Mouse (Mus musculus): ENCODE results near the gene Dusp23. TPM values are rescaled to one million over a fixed set of nuclear protein-coding genes. Genes with fewer than 3 reads are reported as not detected.

Dusp23 gene
- total RNA-seq, 1 experiment = 0.13 TPM

- H3K9ac ChIP-seq (ENCODE audit: insufficient read depth, low read depth, low read length, poor library complexity, severe bottlenecking) = no peak overlapping the region
- in situ Hi-C loops (cut with MboI; ENCODE audit: low sequenced_read_pairs in 2 of 2, unreplicated experiment in 2 of 2) = loop anchor here (10.0 to 25.0 kb wide), 3 partner anchors 224 to 749 kb away; no protein-coding TSS in a partner anchor
- no peak for DNase-seq (ENCODE audit: low read depth, low spot score)
- H3K36me3 ChIP-seq (ENCODE audit: control insufficient read depth, insufficient read depth, low read length, poor library complexity, severe bottlenecking) = no peaks in the 10 kb centered on the region
- H3K4me3 ChIP-seq (ENCODE audit: insufficient read depth in 1 of 2, low read depth in 1 of 2, low read length in 2 of 2, poor library complexity in 1 of 2, severe bottlenecking in 1 of 2) = no peak overlapping the region
- no peaks in the 10 kb centered on the region for H3K4me1 ChIP-seq (ENCODE audit: control insufficient read depth in 2 of 2, insufficient read depth in 2 of 2, low read length in 2 of 2, poor library complexity in 1 of 2)
- no peaks in the 10 kb centered on the region for H3K9me3 ChIP-seq (ENCODE audit: control insufficient read depth, insufficient read depth, low read depth, low read length)
- H3K27ac ChIP-seq (ENCODE audit: insufficient read depth, low read depth, low read length, poor library complexity, severe bottlenecking) = no peak overlapping the region
- TF ChIP-seq HCFC1 (IDR thresholded peaks at IDR 0.05; ENCODE audit: borderline replicate concordance, insufficient read depth, low read length) (no peak), CHD2 (IDR thresholded peaks at IDR 0.05; ENCODE audit: low read depth, low read length) (no peak), ZNF384 (IDR thresholded peaks at IDR 0.05; ENCODE audit: low read depth, low read length) (no peak), MAFK (IDR thresholded peaks at IDR 0.05; ENCODE audit: insufficient read depth, low read depth, low read length) (no peak), ZC3H11A (IDR thresholded peaks at IDR 0.05; ENCODE audit: borderline replicate concordance, low read depth, low read length) (no peak)
Observed at GRCm38 (mm10) chr1:172638781-172639180, 6.0 kb upstream of the Dusp23 start.

GRCm38 (mm10) chr1:172637801-172638200 lies 5.0 kb upstream of the Dusp23 start:
- no peak overlapping the region for H3K9ac ChIP-seq (ENCODE audit: insufficient read depth, low read depth, low read length, poor library complexity, severe bottlenecking)
- no peaks in the 10 kb centered on the region for H3K9me3 ChIP-seq (ENCODE audit: control insufficient read depth, insufficient read depth, low read depth, low read length)
- TF ChIP-seq CHD2 (IDR thresholded peaks at IDR 0.05; ENCODE audit: low read depth, low read length) (no peak), ZNF384 (IDR thresholded peaks at IDR 0.05; ENCODE audit: low read depth, low read length) (no peak), MAFK (IDR thresholded peaks at IDR 0.05; ENCODE audit: insufficient read depth, low read depth, low read length) (no peak), HCFC1 (IDR thresholded peaks at IDR 0.05; ENCODE audit: borderline replicate concordance, insufficient read depth, low read length) (no peak), ZC3H11A (IDR thresholded peaks at IDR 0.05; ENCODE audit: borderline replicate concordance, low read depth, low read length) (no peak)
- in situ Hi-C loops (cut with MboI; ENCODE audit: low sequenced_read_pairs in 2 of 2, unreplicated experiment in 2 of 2) = loop anchor here (10.0 to 25.0 kb wide), 3 partner anchors 223 to 750 kb away; no protein-coding TSS in a partner anchor
- H3K36me3 ChIP-seq (ENCODE audit: control insufficient read depth, insufficient read depth, low read length, poor library complexity, severe bottlenecking) = no peaks in the 10 kb centered on the region
- no peaks in the 10 kb centered on the region for H3K4me1 ChIP-seq (ENCODE audit: control insufficient read depth in 2 of 2, insufficient read depth in 2 of 2, low read length in 2 of 2, poor library complexity in 1 of 2)
- H3K4me3 ChIP-seq (ENCODE audit: insufficient read depth in 1 of 2, low read depth in 1 of 2, low read length in 2 of 2, poor library complexity in 1 of 2, severe bottlenecking in 1 of 2) = no peak overlapping the region
- H3K27ac ChIP-seq (ENCODE audit: insufficient read depth, low read depth, low read length, poor library complexity, severe bottlenecking) = no peak overlapping the region
- no peak for DNase-seq (ENCODE audit: low read depth, low spot score)

- no peak overlapping the region for H3K9ac ChIP-seq (ENCODE audit: insufficient read depth, low read depth, low read length, poor library complexity, severe bottlenecking)
Observed at GRCm38 (mm10) chr1:172636266-172636665, 3.5 kb upstream of the Dusp23 start.

GRCm38 (mm10) chr1:172635258-172635657 lies 2.5 kb upstream of the Dusp23 start:
- no peak overlapping the region for H3K9ac ChIP-seq (ENCODE audit: insufficient read depth, low read depth, low read length, poor library complexity, severe bottlenecking)
- H3K27ac ChIP-seq (ENCODE audit: insufficient read depth, low read depth, low read length, poor library complexity, severe bottlenecking) = no peak overlapping the region
- no peak overlapping the region for H3K4me3 ChIP-seq (ENCODE audit: insufficient read depth in 1 of 2, low read depth in 1 of 2, low read length in 2 of 2, poor library complexity in 1 of 2, severe bottlenecking in 1 of 2)
- in situ Hi-C loops (cut with MboI; ENCODE audit: low sequenced_read_pairs in 2 of 2, unreplicated experiment in 2 of 2) = loop anchor here (10.0 to 25.0 kb wide), 3 partner anchors 220 to 752 kb away; no protein-coding TSS in a partner anchor
- no peak for TF ChIP-seq HCFC1 (IDR thresholded peaks at IDR 0.05; ENCODE audit: borderline replicate concordance, insufficient read depth, low read length)
- TF ChIP-seq ZNF384 (IDR thresholded peaks at IDR 0.05; ENCODE audit: low read depth, low read length) = no peak
- no peak for TF ChIP-seq ZC3H11A (IDR thresholded peaks at IDR 0.05; ENCODE audit: borderline replicate concordance, low read depth, low read length)
- TF ChIP-seq MAFK (IDR thresholded peaks at IDR 0.05; ENCODE audit: insufficient read depth, low read depth, low read length) = no peak
- no peak for TF ChIP-seq CHD2 (IDR thresholded peaks at IDR 0.05; ENCODE audit: low read depth, low read length)
- H3K9me3 ChIP-seq (ENCODE audit: control insufficient read depth, insufficient read depth, low read depth, low read length) = no peaks in the 10 kb centered on the region
- no peaks in the 10 kb centered on the region for H3K4me1 ChIP-seq (ENCODE audit: control insufficient read depth in 2 of 2, insufficient read depth in 2 of 2, low read length in 2 of 2, poor library complexity in 1 of 2)
- DNase-seq (ENCODE audit: low read depth, low spot score) = no peak
- H3K36me3 ChIP-seq (ENCODE audit: control insufficient read depth, insufficient read depth, low read length, poor library complexity, severe bottlenecking) = no peaks in the 10 kb centered on the region

More at GRCm38 (mm10) chr1:172636266-172636665, 3.5 kb upstream of the Dusp23 start:
- H3K4me1 ChIP-seq (ENCODE audit: control insufficient read depth in 2 of 2, insufficient read depth in 2 of 2, low read length in 2 of 2, poor library complexity in 1 of 2) = no peaks in the 10 kb centered on the region
- no peaks in the 10 kb centered on the region for H3K36me3 ChIP-seq (ENCODE audit: control insufficient read depth, insufficient read depth, low read length, poor library complexity, severe bottlenecking)
- no peak for DNase-seq (ENCODE audit: low read depth, low spot score)
- TF ChIP-seq MAFK (IDR thresholded peaks at IDR 0.05; ENCODE audit: insufficient read depth, low read depth, low read length) = no peak
- no peak for TF ChIP-seq CHD2 (IDR thresholded peaks at IDR 0.05; ENCODE audit: low read depth, low read length)
- no peak for TF ChIP-seq ZNF384 (IDR thresholded peaks at IDR 0.05; ENCODE audit: low read depth, low read length)
- TF ChIP-seq HCFC1 (IDR thresholded peaks at IDR 0.05; ENCODE audit: borderline replicate concordance, insufficient read depth, low read length) = no peak
- TF ChIP-seq ZC3H11A (IDR thresholded peaks at IDR 0.05; ENCODE audit: borderline replicate concordance, low read depth, low read length) = no peak
- no peak overlapping the region for H3K4me3 ChIP-seq (ENCODE audit: insufficient read depth in 1 of 2, low read depth in 1 of 2, low read length in 2 of 2, poor library complexity in 1 of 2, severe bottlenecking in 1 of 2)
- H3K27ac ChIP-seq (ENCODE audit: insufficient read depth, low read depth, low read length, poor library complexity, severe bottlenecking) = no peak overlapping the region
- in situ Hi-C loops (cut with MboI; ENCODE audit: low sequenced_read_pairs in 2 of 2, unreplicated experiment in 2 of 2) = loop anchor here (10.0 to 25.0 kb wide), 3 partner anchors 221 to 751 kb away; no protein-coding TSS in a partner anchor
- H3K9me3 ChIP-seq (ENCODE audit: control insufficient read depth, insufficient read depth, low read depth, low read length) = no peaks in the 10 kb centered on the region

Measured in ES-E14 (cell line).